Comparison of ENCODE assay signal across 19 mouse cellular contexts in genomic region chr3:146011544-146012218, GRCm38 (mm10). TPM values are rescaled to one million over a fixed set of nuclear protein-coding genes. Genes with fewer than 3 reads are reported as not detected.
DNase-seq lines count a peak whose midpoint lies in the region; ATAC-seq and TF ChIP-seq lines count a peak whose summit lies in the region.
"Had no signal": no experiment of that assay in that cellular context is flagged by ENCODE, and none has a peak within 500 bp of the region (broad histone marks: within the 10 kb centered on the region; RNA-seq: fewer than 3 reads in every experiment).

No protein-coding gene starts in this region.

- 58% methylated on average over 8 of the region's 8 CpGs for WGBS in hindbrain, embryonic 10.5 days
- 61% methylated on average over 8 of the region's 8 CpGs for WGBS in hindbrain, postnatal 0 days
- WGBS in liver, adult 2 months: 76% methylated on average over 8 of the region's 8 CpGs
- WGBS in liver, postnatal 0 days (ENCODE audit: insufficient replicate concordance): 67% methylated on average over 8 of the region's 8 CpGs

- peaks cover 51% of the 10 kb centered on the region for H3K36me3 ChIP-seq in hindbrain, embryonic 10.5 days
- no peaks in the 10 kb centered on the region for H3K36me3 ChIP-seq in hindbrain, postnatal 0 days (ENCODE audit: insufficient read depth, low read length)
- H3K36me3 ChIP-seq in liver, adult 2 months (ENCODE audit: control insufficient read depth, insufficient read depth, low read length): peaks cover 14% of the 10 kb centered on the region
- H3K36me3 ChIP-seq in liver, postnatal 0 days (replicated peaks; ENCODE audit: insufficient read depth, low read length): peaks cover 3% of the 10 kb centered on the region; the same call in 1 of the 2 replicates
- no peaks in the 10 kb centered on the region for H3K36me3 ChIP-seq in G1E (replicated peaks)

- no peaks in the 10 kb centered on the region; the same call in 1 of the 2 replicates for H3K79me2 ChIP-seq in liver, adult 2 months (ENCODE audit: control insufficient read depth, insufficient read depth, low read length)

- no peaks in the 10 kb centered on the region for H3K9me3 ChIP-seq in hindbrain, embryonic 10.5 days
- no peaks in the 10 kb centered on the region for H3K9me3 ChIP-seq in hindbrain, postnatal 0 days (ENCODE audit: low read length)
- H3K9me3 ChIP-seq in liver, postnatal 0 days (ENCODE audit: low read length): no peaks in the 10 kb centered on the region
- H3K9me3 ChIP-seq in G1E (replicated peaks): no peaks in the 10 kb centered on the region
- H3K9me3 ChIP-seq: embryonic facial prominence, embryonic 15.5 days; limb, embryonic 10.5 days; liver, embryonic 13.5 days; midbrain, embryonic 12.5 days; neural tube, embryonic 13.5 days had no signal

- no peaks in the 10 kb centered on the region for H3K27me3 ChIP-seq in hindbrain, embryonic 10.5 days (ENCODE audit: insufficient read depth, poor library complexity, severe bottlenecking)
- H3K27me3 ChIP-seq in hindbrain, postnatal 0 days (ENCODE audit: insufficient read depth, low read length): no peaks in the 10 kb centered on the region
- H3K27me3 ChIP-seq in liver, adult 2 months (ENCODE audit: control insufficient read depth, insufficient read depth, low read length): no peaks in the 10 kb centered on the region
- H3K27me3 ChIP-seq in liver, postnatal 0 days (ENCODE audit: insufficient read depth, low read length): no peaks in the 10 kb centered on the region
- no peaks in the 10 kb centered on the region for H3K27me3 ChIP-seq in G1E (ENCODE audit: insufficient read depth, low read length)
- H3K27me3 ChIP-seq: embryonic facial prominence, embryonic 15.5 days; liver, embryonic 13.5 days; midbrain, embryonic 12.5 days; neural tube, embryonic 13.5 days had no signal

- no peak overlapping the region for H3K4me2 ChIP-seq in hindbrain, postnatal 0 days (ENCODE audit: low read depth, low read length)
- H3K4me2 ChIP-seq in liver, postnatal 0 days (ENCODE audit: low read depth, low read length): no peak overlapping the region
- H3K4me2 ChIP-seq: embryonic facial prominence, embryonic 15.5 days; heart, embryonic 11.5 days; liver, embryonic 13.5 days; midbrain, embryonic 12.5 days; neural tube, embryonic 13.5 days had no signal

- peaks cover 11% of the 10 kb centered on the region for H3K4me1 ChIP-seq in hindbrain, embryonic 10.5 days (replicated peaks)
- no peaks in the 10 kb centered on the region for H3K4me1 ChIP-seq in hindbrain, postnatal 0 days (ENCODE audit: insufficient read depth, low read length)
- H3K4me1 ChIP-seq in liver, adult 2 months (ENCODE audit: control insufficient read depth, insufficient read depth, low read length): no peaks in the 10 kb centered on the region
- H3K4me1 ChIP-seq in liver, postnatal 0 days (ENCODE audit: insufficient read depth): no peaks in the 10 kb centered on the region
- H3K4me1 ChIP-seq in G1E (ENCODE audit: insufficient read depth, low read depth, low read length): peaks cover 44% of the 10 kb centered on the region
- H3K4me1 ChIP-seq: liver, embryonic 13.5 days; midbrain, embryonic 12.5 days; neural tube, embryonic 13.5 days had no signal

- no peak overlapping the region for H3K4me3 ChIP-seq in hindbrain, embryonic 10.5 days
- H3K4me3 ChIP-seq in hindbrain, postnatal 0 days (ENCODE audit: low read length): no peak overlapping the region
- H3K4me3 ChIP-seq in liver, adult 2 months (ENCODE audit: insufficient read depth, low read depth, low read length): no peak overlapping the region
- no peak overlapping the region for H3K4me3 ChIP-seq in liver, postnatal 0 days (ENCODE audit: low read depth, low read length)
- H3K4me3 ChIP-seq in G1E (ENCODE audit: low read depth, low read length): no peak overlapping the region; the same call in 1 of the 2 replicates
- H3K4me3 ChIP-seq: embryonic facial prominence, embryonic 15.5 days; left cerebral cortex, adult 2 months; limb, embryonic 10.5 days; liver, embryonic 13.5 days; midbrain, embryonic 12.5 days; neural tube, embryonic 13.5 days had no signal

- no peak for TF ChIP-seq EP300 in liver, postnatal 0 days (IDR thresholded peaks at IDR 0.05; ENCODE audit: low read depth)

- H3K9ac ChIP-seq in hindbrain, postnatal 0 days (replicated peaks; ENCODE audit: low read length): no peak overlapping the region
- H3K9ac ChIP-seq in liver, adult 2 months (ENCODE audit: low read depth, low read length): no peak overlapping the region
- no peak overlapping the region for H3K9ac ChIP-seq in liver, postnatal 0 days (replicated peaks)
- H3K9ac ChIP-seq: embryonic facial prominence, embryonic 15.5 days; liver, embryonic 13.5 days; midbrain, embryonic 12.5 days; neural tube, embryonic 13.5 days had no signal

- ATAC-seq in hindbrain, postnatal 0 days: no peak
- no peak for ATAC-seq in liver, postnatal 0 days
- peak; percentile 51 for ATAC-seq in G1E (ENCODE audit: extremely low read depth, insufficient number of reproducible peaks, low FRiP score, poor library complexity, severe bottlenecking)
- ATAC-seq: hindbrain, embryonic 16.5 days had no signal

- no peak for TF ChIP-seq CTCF in hindbrain, postnatal 0 days (IDR thresholded peaks at IDR 0.05; ENCODE audit: low read depth)
- TF ChIP-seq CTCF in liver, adult 2 months (IDR thresholded peaks at IDR 0.05; ENCODE audit: low read depth, low read length): no peak
- no peak for TF ChIP-seq CTCF in liver, postnatal 0 days (IDR thresholded peaks at IDR 0.05; ENCODE audit: low read depth)
- no peak for TF ChIP-seq CTCF in G1E (IDR thresholded peaks at IDR 0.05; ENCODE audit: low read depth, low read length)

- H3K27ac ChIP-seq in hindbrain, embryonic 10.5 days: peak overlapping the region; percentile 62; the same call in 1 of the 2 replicates
- no peak overlapping the region for H3K27ac ChIP-seq in hindbrain, postnatal 0 days
- no peak overlapping the region for H3K27ac ChIP-seq in liver, adult 2 months (replicated peaks; ENCODE audit: insufficient read depth, low read depth, low read length)
- no peak overlapping the region for H3K27ac ChIP-seq in liver, postnatal 0 days (ENCODE audit: low read depth)
- H3K27ac ChIP-seq: left cerebral cortex, adult 2 months; limb, embryonic 10.5 days; liver, embryonic 13.5 days; midbrain, embryonic 12.5 days; neural tube, embryonic 13.5 days had no signal

- TF ChIP-seq POLR2A in liver, adult 2 months (IDR thresholded peaks at IDR 0.05; ENCODE audit: extremely low read depth, insufficient read depth, low read length): no peak

- DNase-seq in hindbrain, embryonic 10.5 days (ENCODE audit: low spot score): no peak
- DNase-seq in hindbrain, postnatal 0 days (ENCODE audit: low spot score): no peak
- peak; percentile 60 for DNase-seq in liver, adult 2 months (ENCODE audit: extremely low read depth, low read depth, low spot score)
- no peak for DNase-seq in liver, postnatal 0 days
- DNase-seq in G1E (ENCODE audit: low spot score): no peak
- peak; percentile 58 to 60 for DNase-seq in kidney, postnatal 36 days
- DNase-seq in adrenal gland, postnatal 4 days (ENCODE audit: low spot score in 2 of 2): no peak
- DNase-seq: cerebellum, postnatal 10 days; gastrocnemius, postnatal 14 days; liver, embryonic 13.5 days; lung, postnatal 14 days; thymus, postnatal 4 days had no signal

RNA-seq across cellular contexts. Expression of gene Syde2, which starts 24.0 kb away (rescaled TPM):
- 0.92 and 1.3 TPM in 2 replicates for polyA plus RNA-seq in hindbrain, embryonic 10.5 days (2016; fragmentation: Nextera tagmentation; extraction: Ambion mirVana)
- 4.7 and 5.1 TPM in 2 replicates for total RNA-seq in hindbrain, postnatal 0 days (2014; rRNA removed)
- polyA plus RNA-seq in hindbrain, postnatal 0 days (2015; fragmentation: Nextera tagmentation; extraction: Ambion mirVana): 0.47 and 0.61 TPM in 2 replicates
- 5.4 and 7.9 TPM in 2 replicates for total RNA-seq in liver, adult 2 months (2014; rRNA removed)
- polyA plus RNA-seq in liver, adult 2 months (2012; rRNA removed): 1.3 and 1.7 TPM in 2 replicates
- 0.47 and 0.70 TPM in 2 replicates for polyA plus RNA-seq in liver, postnatal 0 days (2015; fragmentation: Nextera tagmentation; extraction: Ambion mirVana)
- total RNA-seq in G1E (2014; fragmentation: Nextera tagmentation) (0.34 TPM in 1 of 2 replicates, not detected in the other), G1E (2017) (0.12 and 0.76 TPM in 2 replicates)
- 0.02 TPM in 1 of 2 replicates, not detected in the other for polyA plus RNA-seq in G1E (2012)
- total RNA-seq in adrenal gland, postnatal 4 days (2021): 10 to 100 TPM in 1 of 2 experiments, 1 to 10 TPM in 1; 9.2 to 10.1 TPM

Comparison
In these comparisons a context has a peak if more than half of its experiments do, and no peak if none do; other contexts are left out.
1. DNase-seq: peak in liver, adult 2 months (single experiment) and kidney, postnatal 36 days (2 of 2); none in hindbrain, embryonic 10.5 days (single experiment), hindbrain, postnatal 0 days (single experiment), liver, postnatal 0 days (single experiment), G1E (single experiment) and adrenal gland, postnatal 4 days (0 of 2).